Mouse (Mus musculus) cerebellum, adult 2 months (tissue): ENCODE measurements at regions not wholly inside any gene's neighbourhood (a gene's known extent, or its start where the extent isn't known, plus 50 kb on each side); places are given as distances from the start of the nearest gene placed in this dataset.

Experiments
- CTCF ChIP-seq: fragments of 200-500 bp; IDR thresholded peaks from 2 replicates; pipeline ENCODE4 v1.5.1; 2011; ENCODE audit warnings: low read depth, mild to moderate bottlenecking, control low read depth, low read length, moderate library complexity, borderline replicate concordance; ENCODE audit not compliant: insufficient read depth
- POLR2A ChIP-seq: fragments of 200-500 bp; IDR thresholded peaks from 2 replicates; pipeline ENCODE4 v1.6.1; 2011; ENCODE audit warnings: low read length, control low read depth, borderline replicate concordance; ENCODE audit not compliant: insufficient read depth

GRCm38 (mm10) chr7:124668058-124668457, 685.4 kb downstream of the Hs3st4 start:
- TF ChIP-seq CTCF (no peak), POLR2A (no peak)
